Mouse (Mus musculus) lung, adult 2 months (tissue): ENCODE measurements around the gene Tpo.

Experiments
- CTCF ChIP-seq: fragments of 200-500 bp; IDR thresholded peaks from 2 replicates; pipeline ENCODE4 v1.5.1; 2011; ENCODE audit warnings: mild to moderate bottlenecking, low read length, control low read depth; ENCODE audit not compliant: insufficient read depth
- POLR2A ChIP-seq: fragments of 200-500 bp; IDR thresholded peaks from 2 replicates; pipeline ENCODE4 v1.6.1; 2011; ENCODE audit warnings: low read depth, mild to moderate bottlenecking, control low read depth, low read length, borderline replicate concordance; ENCODE audit errors: extremely low read depth

- TF ChIP-seq CTCF, result no peak
- TF ChIP-seq POLR2A, result no peak
These were observed 32.1 kb upstream of the Tpo start for GRCm38 (mm10) chr12:30164538-30164937.
